Mouse (Mus musculus): ENCODE measurements around the gene Hecw2.

Hecw2 gene

GRCm38 (mm10) chr1:53978514-53978831, 216.5 kb downstream of the Hecw2 start:
- no peak for DNase-seq (ENCODE audit: low spot score in 2 of 2)

GRCm38 (mm10) chr1:53977806-53978513, 217.0 kb downstream of the Hecw2 start:
- DNase-seq (ENCODE audit: low spot score in 2 of 2): no peak

DNA sequence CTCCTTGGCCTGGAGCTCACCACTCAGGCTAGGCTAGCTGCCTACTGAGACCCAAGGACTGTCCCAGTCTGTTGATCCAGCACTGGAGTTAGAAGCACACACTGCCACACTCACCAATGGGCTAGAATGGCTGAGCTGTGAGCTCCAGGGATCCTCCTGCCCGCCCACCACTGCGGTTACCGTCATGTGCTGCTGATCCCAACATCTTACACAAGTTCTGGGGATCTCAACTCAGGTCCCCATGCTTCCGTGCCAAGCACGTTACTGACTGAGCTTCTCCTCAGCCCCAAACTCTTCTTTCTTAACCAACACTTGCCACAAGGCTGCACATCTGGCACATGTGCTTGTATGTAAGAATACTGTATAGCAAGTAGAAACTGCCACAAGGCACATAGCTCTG, 218.2 kb downstream of the Hecw2 start:
- no peak for DNase-seq (ENCODE audit: low spot score in 2 of 2)

DNA sequence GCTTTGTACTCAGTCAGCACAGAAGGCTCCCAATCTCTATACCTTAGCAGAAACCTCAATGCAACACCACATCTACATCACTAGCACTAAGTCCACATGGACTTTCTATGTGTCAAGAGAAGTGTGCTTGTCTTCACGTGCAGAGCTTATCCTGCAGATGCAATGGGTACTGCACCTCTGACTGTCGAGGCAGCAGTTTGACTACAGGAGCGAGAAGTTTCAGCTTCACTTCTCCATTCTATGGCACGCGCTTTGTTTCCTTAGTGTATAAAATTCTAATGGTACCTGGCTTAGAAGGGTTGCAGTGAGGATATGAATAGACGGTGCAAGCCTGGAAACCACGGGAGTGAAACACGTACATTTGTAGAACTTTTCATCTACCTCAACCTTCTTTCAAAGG, 218.9 kb downstream of the Hecw2 start:
- DNase-seq (ENCODE audit: low spot score in 2 of 2): no peak

DNA sequence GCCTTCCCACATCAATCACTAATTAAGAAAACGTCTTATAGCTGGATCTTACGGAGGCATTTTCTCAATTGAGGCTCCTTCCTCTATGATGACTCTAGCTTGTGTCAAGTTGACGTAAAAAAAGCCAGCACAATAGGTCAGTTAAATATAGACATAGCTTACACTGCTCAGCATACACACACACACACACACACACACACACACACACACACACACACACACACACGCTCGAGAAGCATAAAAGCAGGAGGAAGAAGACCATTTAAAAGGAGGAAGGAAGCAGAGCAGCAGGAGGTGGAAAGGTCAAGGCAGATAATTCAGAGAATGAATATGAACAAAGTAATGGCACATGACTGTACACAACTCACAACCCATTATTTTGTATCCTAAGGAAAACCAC, 220.0 kb downstream of the Hecw2 start:
- DNase-seq (ENCODE audit: low spot score in 2 of 2): no peak

DNA sequence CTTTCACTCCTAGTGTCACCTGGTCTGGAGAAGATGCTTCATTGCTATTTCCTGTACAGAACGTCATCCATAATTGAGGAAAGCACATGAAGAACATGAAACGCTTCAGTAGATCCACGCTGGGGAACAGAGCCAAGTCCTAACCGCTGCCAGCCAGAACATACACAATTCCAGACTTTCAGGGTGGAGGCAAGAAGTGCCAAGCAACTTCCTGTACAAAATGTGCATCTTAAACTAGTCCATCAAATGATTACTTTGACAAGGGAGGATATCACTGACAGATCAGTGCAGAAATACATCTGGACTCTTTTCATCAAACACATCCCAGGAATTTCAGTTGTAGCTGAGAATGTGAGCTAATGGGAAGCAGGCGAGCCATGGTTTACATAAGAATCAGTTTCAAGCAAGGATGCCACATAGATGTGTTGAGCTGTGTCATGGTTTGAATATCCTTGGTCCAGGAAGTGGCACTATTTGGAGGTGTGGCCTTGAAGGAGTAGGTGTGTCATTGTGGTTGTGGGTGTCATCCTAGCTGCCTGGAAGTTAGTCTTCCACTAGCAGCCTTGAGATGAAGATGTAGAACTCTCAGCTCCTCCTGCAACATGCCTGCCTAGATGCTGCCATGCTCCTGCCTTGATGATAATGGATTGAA, 224.5 kb downstream of the Hecw2 start:
- DNase-seq (ENCODE audit: low spot score in 2 of 2): no peak

GRCm38 (mm10) chr1:53952395-53952794, 242.6 kb downstream of the Hecw2 start:
- DNase-seq (ENCODE audit: low spot score in 2 of 2): no peak

GRCm38 (mm10) chr1:53945815-53946214, 249.2 kb downstream of the Hecw2 start:
- DNase-seq (ENCODE audit: low spot score in 2 of 2): no peak

DNA sequence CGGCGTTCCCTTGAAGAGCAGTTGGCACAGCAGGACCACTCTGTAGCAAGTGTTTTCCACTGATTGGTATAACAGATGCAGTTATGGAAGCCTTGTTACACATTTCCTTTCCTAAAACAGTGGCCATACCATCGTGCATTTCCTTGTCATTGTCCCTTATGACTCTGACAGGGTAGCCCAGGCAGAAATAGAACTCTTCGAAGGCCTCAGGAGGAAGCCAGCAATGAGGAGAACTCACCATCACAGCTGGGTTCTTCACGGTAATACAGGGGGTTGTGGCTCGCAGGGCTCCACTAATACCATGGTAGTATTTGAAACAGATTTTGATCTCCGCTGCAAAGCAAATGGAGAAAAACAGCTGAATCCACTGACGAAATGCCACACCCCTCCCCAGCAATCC, 252.5 kb downstream of the Hecw2 start:
- DNase-seq (ENCODE audit: low spot score in 2 of 2): no peak

DNA sequence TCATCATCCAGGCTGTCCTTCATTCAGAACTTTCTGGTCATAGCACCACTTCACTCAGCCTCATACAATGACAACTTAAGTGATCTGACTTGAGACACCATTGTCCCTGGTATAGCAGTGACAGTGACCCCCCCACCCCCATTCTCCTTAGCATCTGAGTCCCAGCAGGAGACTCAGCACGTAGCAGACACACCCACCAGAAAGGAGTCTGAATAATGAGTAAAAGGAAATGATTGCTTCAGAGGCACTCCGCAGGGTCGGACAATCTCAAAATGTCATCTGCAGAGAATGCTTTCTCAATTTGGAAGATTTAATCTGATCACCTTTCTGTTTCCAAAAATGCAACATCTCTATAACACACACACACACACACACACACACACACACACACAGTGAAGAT, 253.4 kb downstream of the Hecw2 start:
- DNase-seq (ENCODE audit: low spot score in 2 of 2): no peak

DNA sequence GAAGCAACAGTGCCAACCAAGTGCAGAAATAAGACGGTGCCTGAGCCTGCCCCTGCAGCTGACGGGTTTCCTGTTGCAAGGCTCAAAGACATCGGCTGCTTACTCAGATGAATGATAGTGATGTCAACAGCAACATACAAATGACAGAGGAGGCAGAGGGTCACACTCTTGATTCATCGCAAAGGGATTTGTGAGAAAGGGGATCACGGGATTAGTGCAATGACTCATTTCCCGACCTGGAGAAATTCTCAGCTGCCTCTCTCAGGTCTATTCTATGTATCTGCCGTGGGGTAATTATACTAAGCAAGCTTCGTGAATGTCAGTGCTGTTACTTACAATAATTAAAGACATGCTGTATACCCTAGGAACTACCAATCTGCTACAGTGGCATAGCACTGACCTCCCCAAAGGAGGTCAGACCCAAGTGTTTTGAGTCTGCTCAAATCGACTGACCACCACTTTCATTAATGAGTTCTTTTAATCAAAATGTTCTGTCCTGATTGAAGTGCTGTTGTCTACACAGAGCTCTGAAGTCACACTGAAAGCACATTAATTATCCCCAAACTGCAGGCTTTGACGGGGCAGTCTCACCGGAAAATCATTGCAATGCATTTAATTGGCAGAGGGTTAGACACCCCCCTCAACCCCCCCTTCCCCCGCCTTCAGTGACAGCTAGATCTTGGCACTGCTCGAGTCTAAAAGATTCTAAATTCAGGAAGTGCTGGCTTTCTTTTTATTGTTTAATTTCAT, 254.5 kb downstream of the Hecw2 start:
- DNase-seq (ENCODE audit: low spot score in 2 of 2): no peak

DNA sequence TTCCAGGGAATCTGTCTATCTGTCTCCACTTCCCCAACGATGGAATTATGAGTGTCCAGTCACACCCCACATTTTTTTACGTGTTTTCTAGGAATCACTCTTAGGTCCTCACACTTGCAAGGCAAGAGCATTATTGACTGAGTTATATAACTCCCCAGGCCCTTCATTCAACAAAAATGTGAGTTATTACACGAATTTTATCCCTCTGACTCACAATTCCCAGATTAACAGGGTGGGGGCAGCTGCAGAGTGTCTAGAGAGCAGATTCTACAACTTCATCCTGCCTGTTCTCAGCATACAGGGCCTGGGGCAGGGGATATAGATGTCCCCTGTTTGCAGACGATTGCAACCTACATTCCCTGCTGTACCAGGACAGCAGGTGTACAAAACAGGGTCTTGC, 255.7 kb downstream of the Hecw2 start:
- DNase-seq (ENCODE audit: low spot score in 2 of 2): no peak

DNA sequence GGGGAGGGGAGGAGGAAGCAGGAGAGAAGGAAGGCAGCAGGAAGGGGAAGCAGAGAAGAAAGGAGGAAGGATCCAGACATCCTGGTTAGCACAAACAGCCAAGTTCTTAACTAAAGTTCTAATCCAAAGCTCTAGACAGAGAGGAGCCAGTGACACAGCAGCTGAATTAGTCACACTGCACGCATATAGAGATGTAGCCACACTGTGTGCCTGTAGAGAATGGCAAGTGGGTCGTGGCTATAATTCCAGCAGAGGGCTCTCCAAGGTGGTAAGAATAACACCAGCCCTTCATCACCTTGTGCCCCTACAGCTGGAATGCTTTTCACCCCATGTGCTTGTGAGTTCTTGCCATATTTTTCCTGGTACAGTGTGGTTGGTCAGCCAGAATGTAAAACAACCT, 261.7 kb downstream of the Hecw2 start:
- DNase-seq (ENCODE audit: low spot score in 2 of 2): no peak

GRCm38 (mm10) chr1:53931314-53931713, 263.7 kb downstream of the Hecw2 start:
- no peak for DNase-seq (ENCODE audit: low spot score in 2 of 2)

GRCm38 (mm10) chr1:53927605-53928004, 267.4 kb downstream of the Hecw2 start:
- DNase-seq (ENCODE audit: low spot score in 2 of 2): peak in 1 of 2 experiments; percentile 26

- DNase-seq (ENCODE audit: low spot score in 2 of 2): no peak
Observed at GRCm38 (mm10) chr1:53925149-53925901, 269.6 kb downstream of the Hecw2 start.

DNA sequence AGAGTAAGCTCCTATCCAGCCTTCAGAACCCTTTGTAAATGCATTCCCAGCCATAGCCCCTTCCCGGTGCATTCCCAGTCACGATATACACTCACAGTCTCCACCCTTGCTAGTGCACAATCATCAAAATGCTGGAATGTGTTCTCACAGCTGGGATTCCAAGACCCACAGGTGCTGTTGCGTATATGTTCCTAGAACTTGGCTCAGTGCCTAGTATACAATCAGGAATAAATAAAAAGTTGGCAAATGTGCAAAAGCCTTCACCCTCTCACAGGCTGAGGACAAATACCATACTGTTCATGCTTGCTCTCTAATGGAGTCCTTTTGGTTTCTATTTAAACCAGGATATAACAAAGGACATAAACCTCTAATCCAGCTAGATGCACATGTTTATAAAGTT, 283.1 kb downstream of the Hecw2 start:
- no peak for DNase-seq (ENCODE audit: low spot score in 2 of 2)

- DNase-seq (ENCODE audit: low spot score in 2 of 2): no peak
Observed at GRCm38 (mm10) chr1:53910251-53910650, 284.7 kb downstream of the Hecw2 start.

GRCm38 (mm10) chr1:53909118-53909517, 285.9 kb downstream of the Hecw2 start:
- DNase-seq (ENCODE audit: low spot score in 2 of 2): no peak

GRCm38 (mm10) chr1:53906175-53906574, 288.8 kb downstream of the Hecw2 start:
- no peak for DNase-seq (ENCODE audit: low spot score in 2 of 2)

DNA sequence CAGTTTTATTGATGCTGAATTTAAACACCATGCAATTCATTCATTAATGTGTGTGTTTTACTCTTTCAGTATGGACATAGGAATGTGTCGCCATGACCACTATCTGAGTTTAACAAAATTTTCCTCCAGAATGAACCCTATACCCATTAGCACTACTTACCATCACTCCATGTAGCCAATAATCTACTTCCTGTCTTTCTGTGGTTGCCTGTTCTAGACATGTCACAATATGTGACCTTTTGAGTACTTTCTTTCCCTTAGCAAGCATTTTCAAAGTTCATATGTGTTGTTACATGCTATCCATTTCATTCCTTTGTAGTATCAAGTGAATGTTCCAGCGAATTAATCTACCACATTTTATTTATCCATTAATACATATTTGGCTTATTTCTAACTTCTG, 294.6 kb downstream of the Hecw2 start:
- no peak for DNase-seq (ENCODE audit: low spot score in 2 of 2)

DNA sequence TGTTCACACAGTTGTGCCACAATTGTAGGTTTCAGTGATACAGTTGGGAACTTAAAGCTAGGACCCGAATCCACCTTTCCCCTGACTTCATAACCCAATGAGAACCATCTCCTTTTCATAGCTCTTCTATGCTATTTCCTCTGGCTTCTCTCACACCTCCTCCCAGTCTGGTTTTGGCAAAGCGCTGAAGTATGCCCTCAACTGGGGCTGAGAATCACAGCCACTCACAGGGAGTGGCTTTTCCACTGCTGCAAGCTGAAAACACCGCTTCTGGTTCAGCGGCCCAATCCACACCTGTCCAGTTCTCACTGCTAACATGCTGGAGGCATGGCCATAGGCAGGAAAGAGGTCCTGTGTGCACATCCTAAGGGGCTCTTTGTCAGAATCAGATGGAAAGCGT, 300.7 kb downstream of the Hecw2 start:
- no peak for DNase-seq (ENCODE audit: low spot score in 2 of 2)

Data from cerebellum, postnatal 4 days (tissue).